Mouse (Mus musculus) heart, adult 8-10 months (tissue): ENCODE measurements around the gene Slc35d2. TPM values are rescaled to one million over a fixed set of nuclear protein-coding genes. Genes with fewer than 3 reads are reported as not detected.
"Not testable (repeated sequence)": the region's sequence is repeated elsewhere in the genome, so short reads cannot be mapped to it uniquely, and the experiment has no call there.

Experiments
- DNase-seq: peaks from one replicate; pipeline ENCODE4 v3.0.0; 2022; ENCODE audit warnings: low spot score
- total RNA-seq, 4 experiments: library from RNA; stranded (reverse); gene quantifications; 2 replicates each; pipeline ENCODE4 v1.2.4; 2022

Slc35d2 gene
- total RNA-seq, 4 experiments from 2014 or later: 1.2 to 1.8 (median 1.5) TPM

- no peak for DNase-seq
Measured at GRCm38 (mm10) chr13:64053959-64054358, 75.2 kb downstream of the Slc35d2 start.

GRCm38 (mm10) chr13:64052281-64052680, 76.9 kb downstream of the Slc35d2 start:
- not testable (repeated sequence) for DNase-seq

GRCm38 (mm10) chr13:64050895-64051294, 78.3 kb downstream of the Slc35d2 start:
- DNase-seq: no peak

- no peak for DNase-seq
Measured at GRCm38 (mm10) chr13:64049535-64049934, 79.6 kb downstream of the Slc35d2 start.

GRCm38 (mm10) chr13:64048467-64048866, 80.7 kb downstream of the Slc35d2 start:
- DNase-seq: no peak

Other genes with a start within 250 kb of the Slc35d2 start
- not detected for gene Hsd17b3, start 40.1 kb downstream of the Slc35d2 start, total RNA-seq
- 10 to 100 TPM; 22.3 to 23.6 (median 22.8) TPM for gene Zfp367, start 23.8 kb upstream of the Slc35d2 start, total RNA-seq
- 10 to 100 TPM; 48.4 to 58.8 (median 54.9) TPM for gene Habp4, start 32.5 kb upstream of the Slc35d2 start, total RNA-seq
- gene Cdc14b, start 145.9 kb upstream of the Slc35d2 start, total RNA-seq: 10 to 100 TPM in 2 of 4 experiments, 1 to 10 TPM in 2; 7.7 to 11.5 (median 9.7) TPM
- gene Aaed1, start 183.3 kb upstream of the Slc35d2 start, total RNA-seq: 10 to 100 TPM; 56.9 to 69.9 (median 65.3) TPM
- 100 to 1,000 TPM; 187 to 292 (median 203) TPM for gene Ctsl, start 241.5 kb upstream of the Slc35d2 start, total RNA-seq